ENCODE assay signal across 9 mouse cellular contexts in the genomic region with DNA sequence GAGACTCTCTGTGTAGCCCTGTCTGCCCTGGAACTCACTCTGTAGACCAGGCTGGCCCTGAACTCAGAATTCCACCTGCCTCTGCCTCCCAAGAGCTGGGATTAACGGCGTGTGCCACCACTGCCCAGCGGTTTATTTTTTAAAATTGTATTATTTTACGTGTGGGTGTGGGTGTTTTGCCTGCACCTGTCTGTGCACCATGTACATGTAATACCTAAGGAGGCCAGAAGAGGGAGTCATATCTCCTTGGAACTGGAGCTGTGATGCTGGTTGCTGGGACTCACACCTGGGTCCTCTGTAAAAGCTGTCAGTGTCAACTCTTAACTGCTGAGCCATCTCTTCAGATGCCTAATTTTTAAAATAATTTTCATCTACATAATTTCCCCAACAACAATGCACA. TPM values are rescaled to one million over a fixed set of nuclear protein-coding genes. Genes with fewer than 3 reads are reported as not detected.
DNase-seq lines count a peak whose midpoint lies in the region; ATAC-seq and TF ChIP-seq lines count a peak whose summit lies in the region.
"Had no signal": no experiment of that assay in that cellular context is flagged by ENCODE, and none has a peak within 500 bp of the region (broad histone marks: within the 10 kb centered on the region; RNA-seq: fewer than 3 reads in every experiment).

No protein-coding gene starts in this region.

- peak; percentile 43 for TF ChIP-seq CTCF in hindbrain, postnatal 0 days (IDR thresholded peaks at IDR 0.05; ENCODE audit: low read depth)

- no peak overlapping the region for H3K4me2 ChIP-seq in hindbrain, postnatal 0 days (ENCODE audit: low read depth, low read length)
- no peak overlapping the region for H3K4me2 ChIP-seq in hindbrain, embryonic 13.5 days
- H3K4me2 ChIP-seq: midbrain, embryonic 12.5 days had no signal

- no peaks in the 10 kb centered on the region for H3K27me3 ChIP-seq in hindbrain, postnatal 0 days (ENCODE audit: insufficient read depth, low read length)
- H3K27me3 ChIP-seq in hindbrain, embryonic 13.5 days: no peaks in the 10 kb centered on the region
- H3K27me3 ChIP-seq: midbrain, embryonic 12.5 days had no signal

- H3K4me3 ChIP-seq in hindbrain, postnatal 0 days (ENCODE audit: low read length): no peak overlapping the region
- H3K4me3 ChIP-seq in hindbrain, embryonic 13.5 days: no peak overlapping the region
- H3K4me3 ChIP-seq: midbrain, embryonic 12.5 days had no signal

- ATAC-seq in hindbrain, postnatal 0 days: no peak
- ATAC-seq in hindbrain, embryonic 13.5 days (ENCODE audit: low FRiP score): no peak

- whole genome bisulfite sequencing in hindbrain, postnatal 0 days: 84% methylated on average over 4 of the region's 4 CpGs
- WGBS in hindbrain, embryonic 13.5 days: 76% methylated on average over 4 of the region's 4 CpGs

- no peaks in the 10 kb centered on the region for H3K4me1 ChIP-seq in hindbrain, postnatal 0 days (ENCODE audit: insufficient read depth, low read length)
- no peaks in the 10 kb centered on the region for H3K4me1 ChIP-seq in hindbrain, embryonic 13.5 days (replicated peaks)
- H3K4me1 ChIP-seq: midbrain, embryonic 12.5 days had no signal

- H3K36me3 ChIP-seq in hindbrain, postnatal 0 days (ENCODE audit: insufficient read depth, low read length): no peaks in the 10 kb centered on the region; the same call in 1 of the 2 replicates
- 0 out of 2 replicates have a peak, but pooled peaks cover 5% of the 10 kb centered on the region for H3K36me3 ChIP-seq in hindbrain, embryonic 13.5 days

- no peak overlapping the region for H3K27ac ChIP-seq in hindbrain, postnatal 0 days
- H3K27ac ChIP-seq in hindbrain, embryonic 13.5 days: no peak overlapping the region
- H3K27ac ChIP-seq: midbrain, embryonic 12.5 days had no signal

- DNase-seq in hindbrain, postnatal 0 days (ENCODE audit: low spot score): no peak
- DNase-seq in ES-CJ7 (ENCODE audit: low read depth, low spot score): peak; percentile 76
- DNase-seq in c-Kit-positive CD71-positive TER-119-positive erythroid progenitor cells, embryonic 14.5 days (ENCODE audit: low spot score): peak; percentile 61
- DNase-seq in mesoderm, embryonic 11.5 days (ENCODE audit: low read depth, low spot score): peak; percentile 57
- DNase-seq in urinary bladder, postnatal 4 days (ENCODE audit: low spot score in 2 of 2): no peak
- no peak for DNase-seq in testis, postnatal 10 days (ENCODE audit: low spot score)
- DNase-seq in left cerebral cortex, adult 8-10 months (ENCODE audit: low spot score in 2 of 2): no peak

- no peaks in the 10 kb centered on the region for H3K9me3 ChIP-seq in hindbrain, postnatal 0 days (ENCODE audit: low read length)
- no peaks in the 10 kb centered on the region for H3K9me3 ChIP-seq in hindbrain, embryonic 13.5 days
- H3K9me3 ChIP-seq: midbrain, embryonic 12.5 days had no signal

- no peak overlapping the region for H3K9ac ChIP-seq in hindbrain, postnatal 0 days (replicated peaks; ENCODE audit: low read length)
- H3K9ac ChIP-seq in hindbrain, embryonic 13.5 days: no peak overlapping the region
- H3K9ac ChIP-seq: midbrain, embryonic 12.5 days had no signal

RNA-seq across cellular contexts. Expression of a gene that starts 38.6 kb away (rescaled TPM):
- total RNA-seq in hindbrain, postnatal 0 days (2014; rRNA removed): 54.0 and 65.6 TPM in 2 replicates
- 12.8 and 13.2 TPM in 2 replicates for polyA plus RNA-seq in hindbrain, postnatal 0 days (2015; fragmentation: Nextera tagmentation; extraction: Ambion mirVana)
- 5.3 and 7.5 TPM in 2 replicates for polyA plus RNA-seq in hindbrain, embryonic 13.5 days (2015; fragmentation: Nextera tagmentation; extraction: Ambion mirVana)
- total RNA-seq in left cerebral cortex, adult 8-10 months (2022): 10 to 100 TPM; 73.1 to 84.9 (median 78.6) TPM

RNA-seq across cellular contexts. Expression of a gene that starts 38.8 kb away (rescaled TPM):
- total RNA-seq in hindbrain, postnatal 0 days (2014; rRNA removed): 22.5 and 24.9 TPM in 2 replicates
- polyA plus RNA-seq in hindbrain, postnatal 0 days (2015; fragmentation: Nextera tagmentation; extraction: Ambion mirVana): 23.2 and 24.0 TPM in 2 replicates
- 36.7 and 39.9 TPM in 2 replicates for polyA plus RNA-seq in hindbrain, embryonic 13.5 days (2015; fragmentation: Nextera tagmentation; extraction: Ambion mirVana)
- 10 to 100 TPM in 1 of 4 experiments, 1 to 10 TPM in 3; 8.8 to 12.0 (median 9.6) TPM for total RNA-seq in left cerebral cortex, adult 8-10 months (2022)

RNA-seq across cellular contexts. Expression of a gene that starts 46.5 kb away (rescaled TPM):
- total RNA-seq in hindbrain, postnatal 0 days (2014; rRNA removed): 143 and 171 TPM in 2 replicates
- 177 and 182 TPM in 2 replicates for polyA plus RNA-seq in hindbrain, postnatal 0 days (2015; fragmentation: Nextera tagmentation; extraction: Ambion mirVana)
- 105 and 109 TPM in 2 replicates for polyA plus RNA-seq in hindbrain, embryonic 13.5 days (2015; fragmentation: Nextera tagmentation; extraction: Ambion mirVana)
- total RNA-seq in left cerebral cortex, adult 8-10 months (2022): 10 to 100 TPM; 70.3 to 81.7 (median 76.9) TPM

Comparison
In these comparisons a context has a peak if more than half of its experiments do, and no peak if none do; other contexts are left out.
1. DNase-seq: peak in ES-CJ7 (single experiment), c-Kit-positive CD71-positive TER-119-positive erythroid progenitor cells, embryonic 14.5 days (single experiment) and mesoderm, embryonic 11.5 days (single experiment); none in hindbrain, postnatal 0 days (single experiment), urinary bladder, postnatal 4 days (0 of 2), testis, postnatal 10 days (single experiment) and left cerebral cortex, adult 8-10 months (0 of 2).